Mouse (Mus musculus): ENCODE results near the gene Sptan1. TPM values are rescaled to one million over a fixed set of nuclear protein-coding genes. Genes with fewer than 3 reads are reported as not detected.

Sptan1 gene
- total RNA-seq, 1 experiment: 340 TPM

GRCm38 (mm10) chr2:30061215-30062166 is 96.1 kb downstream of the Sptan1 start:
- in situ Hi-C loops (cut with MboI; ENCODE audit: low sequenced_read_pairs in 2 of 2, unreplicated experiment in 2 of 2): no loop called here
- Histone ChIP-seq H3K4me3 (ENCODE audit: insufficient read depth in 1 of 2, low read depth in 1 of 2, low read length in 2 of 2, poor library complexity in 1 of 2, severe bottlenecking in 1 of 2) (peak overlapping the region; percentile 91 to 99), H3K27ac (ENCODE audit: insufficient read depth, low read depth, low read length, poor library complexity, severe bottlenecking) (peak overlapping the region; percentile 91), H3K4me1 (ENCODE audit: control insufficient read depth in 2 of 2, insufficient read depth in 2 of 2, low read length in 2 of 2, poor library complexity in 1 of 2) (peaks cover 0 to 6% of the 10 kb centered on the region in 2 experiments), H3K9me3 (ENCODE audit: control insufficient read depth, insufficient read depth, low read depth, low read length) (no peaks in the 10 kb centered on the region), H3K9ac (ENCODE audit: insufficient read depth, low read depth, low read length, poor library complexity, severe bottlenecking) (peak overlapping the region; percentile 93), H3K36me3 (ENCODE audit: control insufficient read depth, insufficient read depth, low read length, poor library complexity, severe bottlenecking) (peaks cover 21% of the 10 kb centered on the region)
- peak; percentile 97 for DNase-seq (ENCODE audit: low read depth, low spot score)
- TF ChIP-seq HCFC1 (IDR thresholded peaks at IDR 0.05; ENCODE audit: borderline replicate concordance, insufficient read depth, low read length) (peak; percentile 39; the same call in 1 of the 2 replicates), ZNF384 (IDR thresholded peaks at IDR 0.05; ENCODE audit: low read depth, low read length) (no peak), MAFK (IDR thresholded peaks at IDR 0.05; ENCODE audit: insufficient read depth, low read depth, low read length) (no peak), ZC3H11A (IDR thresholded peaks at IDR 0.05; ENCODE audit: borderline replicate concordance, low read depth, low read length) (no peak), CHD2 (IDR thresholded peaks at IDR 0.05; ENCODE audit: low read depth, low read length) (no peak)

- DNase-seq (ENCODE audit: low read depth, low spot score): no peak
- Histone ChIP-seq H3K9me3 (ENCODE audit: control insufficient read depth, insufficient read depth, low read depth, low read length) (no peaks in the 10 kb centered on the region), H3K4me3 (ENCODE audit: insufficient read depth in 1 of 2, low read depth in 1 of 2, low read length in 2 of 2, poor library complexity in 1 of 2, severe bottlenecking in 1 of 2) (peak overlapping the region; percentile 91 to 99), H3K27ac (ENCODE audit: insufficient read depth, low read depth, low read length, poor library complexity, severe bottlenecking) (peak overlapping the region; percentile 91), H3K36me3 (ENCODE audit: control insufficient read depth, insufficient read depth, low read length, poor library complexity, severe bottlenecking) (peaks cover 30% of the 10 kb centered on the region), H3K4me1 (ENCODE audit: control insufficient read depth in 2 of 2, insufficient read depth in 2 of 2, low read length in 2 of 2, poor library complexity in 1 of 2) (peaks cover 0 to 3% of the 10 kb centered on the region in 2 experiments; a peak in 3 of 4 replicates), H3K9ac (ENCODE audit: insufficient read depth, low read depth, low read length, poor library complexity, severe bottlenecking) (peak overlapping the region; percentile 93)
- TF ChIP-seq MAFK (IDR thresholded peaks at IDR 0.05; ENCODE audit: insufficient read depth, low read depth, low read length) (no peak), HCFC1 (IDR thresholded peaks at IDR 0.05; ENCODE audit: borderline replicate concordance, insufficient read depth, low read length) (no peak), ZC3H11A (IDR thresholded peaks at IDR 0.05; ENCODE audit: borderline replicate concordance, low read depth, low read length) (no peak), ZNF384 (IDR thresholded peaks at IDR 0.05; ENCODE audit: low read depth, low read length) (no peak), CHD2 (IDR thresholded peaks at IDR 0.05; ENCODE audit: low read depth, low read length) (no peak)
- in situ Hi-C loops (cut with MboI; ENCODE audit: low sequenced_read_pairs in 2 of 2, unreplicated experiment in 2 of 2): no loop called here
Observed at GRCm38 (mm10) chr2:30062249-30063093, 97.1 kb downstream of the Sptan1 start.

GRCm38 (mm10) chr2:30063235-30063634 is 97.9 kb downstream of the Sptan1 start:
- Histone ChIP-seq H3K4me1 (ENCODE audit: control insufficient read depth in 2 of 2, insufficient read depth in 2 of 2, low read length in 2 of 2, poor library complexity in 1 of 2) (peaks cover 3 to 4% of the 10 kb centered on the region in 2 experiments; a peak in 3 of 4 replicates), H3K9ac (ENCODE audit: insufficient read depth, low read depth, low read length, poor library complexity, severe bottlenecking) (peak overlapping the region; percentile 93), H3K27ac (ENCODE audit: insufficient read depth, low read depth, low read length, poor library complexity, severe bottlenecking) (peak overlapping the region; percentile 91; the same call in 1 of the 2 replicates), H3K36me3 (ENCODE audit: control insufficient read depth, insufficient read depth, low read length, poor library complexity, severe bottlenecking) (peaks cover 35% of the 10 kb centered on the region), H3K9me3 (ENCODE audit: control insufficient read depth, insufficient read depth, low read depth, low read length) (no peaks in the 10 kb centered on the region), H3K4me3 (ENCODE audit: insufficient read depth in 1 of 2, low read depth in 1 of 2, low read length in 2 of 2, poor library complexity in 1 of 2, severe bottlenecking in 1 of 2) (peak overlapping the region; percentile 91 to 99)
- TF ChIP-seq ZC3H11A (IDR thresholded peaks at IDR 0.05; ENCODE audit: borderline replicate concordance, low read depth, low read length): no peak
- TF ChIP-seq ZNF384 (IDR thresholded peaks at IDR 0.05; ENCODE audit: low read depth, low read length): no peak
- no peak for TF ChIP-seq CHD2 (IDR thresholded peaks at IDR 0.05; ENCODE audit: low read depth, low read length)
- no peak for TF ChIP-seq MAFK (IDR thresholded peaks at IDR 0.05; ENCODE audit: insufficient read depth, low read depth, low read length)
- TF ChIP-seq HCFC1 (IDR thresholded peaks at IDR 0.05; ENCODE audit: borderline replicate concordance, insufficient read depth, low read length): no peak
- no peak for DNase-seq (ENCODE audit: low read depth, low spot score)
- in situ Hi-C loops (cut with MboI; ENCODE audit: low sequenced_read_pairs in 2 of 2, unreplicated experiment in 2 of 2): no loop called here

- no peak for TF ChIP-seq ZNF384 (IDR thresholded peaks at IDR 0.05; ENCODE audit: low read depth, low read length)
- no peak for TF ChIP-seq ZC3H11A (IDR thresholded peaks at IDR 0.05; ENCODE audit: borderline replicate concordance, low read depth, low read length)
- no peak for TF ChIP-seq HCFC1 (IDR thresholded peaks at IDR 0.05; ENCODE audit: borderline replicate concordance, insufficient read depth, low read length)
- TF ChIP-seq MAFK (IDR thresholded peaks at IDR 0.05; ENCODE audit: insufficient read depth, low read depth, low read length): no peak
- TF ChIP-seq CHD2 (IDR thresholded peaks at IDR 0.05; ENCODE audit: low read depth, low read length): no peak
- Histone ChIP-seq H3K9ac (ENCODE audit: insufficient read depth, low read depth, low read length, poor library complexity, severe bottlenecking) (peak overlapping the region; percentile 93), H3K27ac (ENCODE audit: insufficient read depth, low read depth, low read length, poor library complexity, severe bottlenecking) (no peak overlapping the region), H3K4me1 (ENCODE audit: control insufficient read depth in 2 of 2, insufficient read depth in 2 of 2, low read length in 2 of 2, poor library complexity in 1 of 2) (peaks cover 3 to 5% of the 10 kb centered on the region in 2 experiments; a peak in 3 of 4 replicates), H3K9me3 (ENCODE audit: control insufficient read depth, insufficient read depth, low read depth, low read length) (no peaks in the 10 kb centered on the region), H3K36me3 (ENCODE audit: control insufficient read depth, insufficient read depth, low read length, poor library complexity, severe bottlenecking) (peaks cover 40% of the 10 kb centered on the region), H3K4me3 (ENCODE audit: insufficient read depth in 1 of 2, low read depth in 1 of 2, low read length in 2 of 2, poor library complexity in 1 of 2, severe bottlenecking in 1 of 2) (peak overlapping the region; percentile 91 to 99)
- no peak for DNase-seq (ENCODE audit: low read depth, low spot score)
- in situ Hi-C loops (cut with MboI; ENCODE audit: low sequenced_read_pairs in 2 of 2, unreplicated experiment in 2 of 2): no loop called here
Observed at GRCm38 (mm10) chr2:30063791-30064190, 98.4 kb downstream of the Sptan1 start.
